Mouse (Mus musculus) limb, embryonic 11.5 days (tissue): ENCODE data around the gene Olfr692. TPM values are rescaled to one million over a fixed set of nuclear protein-coding genes. Genes with fewer than 3 reads are reported as not detected.
"Not testable (repeated sequence)": the region's sequence is repeated elsewhere in the genome, so short reads cannot be mapped to it uniquely, and the experiment has no call there.

Source experiments
- ATAC-seq: fragments of 200-750 bp; cut with Nextera tagmentation; 2 replicates; pipeline ENCODE4 v1.8.0; 2017; ENCODE audit warnings: low read depth; ENCODE audit not compliant: insufficient number of reproducible peaks, low FRiP score, low TSS enrichment
- DNase-seq: peaks from one replicate; pipeline ENCODE4 v3.0.0-alpha.2; 2015; ENCODE audit warnings: low spot score
- H3K27ac ChIP-seq: fragments of 300-500 bp; sonication (generic); replicated peaks from 2 replicates; pipeline ENCODE4 v1.5.1; 2014; ENCODE audit warnings: low read depth, mild to moderate bottlenecking, low read length
- H3K27me3 ChIP-seq: fragments of 300-500 bp; sonication (generic); 2 replicates; pipeline ENCODE4 v1.6.1; 2014; ENCODE audit warnings: mild to moderate bottlenecking, low read length, mixed read lengths; ENCODE audit not compliant: control insufficient read depth, insufficient read depth
- H3K36me3 ChIP-seq: fragments of 300-500 bp; sonication (generic); 2 replicates; pipeline ENCODE4 v1.6.1; 2014; ENCODE audit warnings: mild to moderate bottlenecking, low read length, moderate library complexity, mixed read lengths; ENCODE audit not compliant: control insufficient read depth, insufficient read depth
- H3K4me1 ChIP-seq: fragments of 300-500 bp; sonication (generic); 2 replicates; pipeline ENCODE4 v1.6.1; 2014; ENCODE audit warnings: low read length, mixed read lengths; ENCODE audit not compliant: control insufficient read depth, insufficient read depth
- H3K4me2 ChIP-seq: fragments of 300-500 bp; sonication (generic); 2 replicates; pipeline ENCODE4 v1.6.1; 2014; ENCODE audit warnings: low read depth, mild to moderate bottlenecking, moderate library complexity; ENCODE audit not compliant: severe bottlenecking
- H3K4me3 ChIP-seq: fragments of 300-500 bp; sonication (generic); 2 replicates; pipeline ENCODE4 v1.5.1; 2014; ENCODE audit warnings: low read depth, low read length
- H3K9ac ChIP-seq: fragments of 300-500 bp; sonication (generic); 2 replicates; pipeline ENCODE4 v1.6.1; 2014; ENCODE audit warnings: mild to moderate bottlenecking, low read length
- H3K9me3 ChIP-seq: fragments of 300-500 bp; sonication (generic); 2 replicates; pipeline ENCODE4 v1.6.1; 2016; ENCODE audit warnings: low read length; ENCODE audit not compliant: control insufficient read depth
- WGBS: fragments of 180-500 bp; shearing (Covaris S2); extraction: QIAGEN DNeasy Blood & Tissue Kit; methylation state at CpG from one replicate; pipeline ENCODE4 v1.1.7; 2014; 5-methylcytosine and 5-hydroxymethylcytosine counted together
- polyA plus RNA-seq: library from polyadenylated mRNA; unstranded; fragments of >200 nt; fragmentation: Nextera tagmentation; extraction: Ambion mirVana; gene quantifications from 2 replicates; pipeline ENCODE4 v1.2.1, GENCODE M21; 2014

Gene Olfr692
- polyA plus RNA-seq, 1 experiment from 2014 or later = not detected

- H3K4me3 ChIP-seq = no peak overlapping the region
- no peaks in the 10 kb centered on the region for H3K27me3 ChIP-seq
- no peak overlapping the region for H3K9ac ChIP-seq
- DNase-seq (no peak), ATAC-seq (no peak)
- no peak overlapping the region for H3K27ac ChIP-seq
- H3K9me3 ChIP-seq = no peaks in the 10 kb centered on the region
- no peak overlapping the region for H3K4me2 ChIP-seq
- H3K36me3 ChIP-seq = no peaks in the 10 kb centered on the region
- H3K4me1 ChIP-seq = no peaks in the 10 kb centered on the region
Measured at GRCm38 (mm10) chr7:105395131-105395820, 27.2 kb downstream of the Olfr692 start.

DNA sequence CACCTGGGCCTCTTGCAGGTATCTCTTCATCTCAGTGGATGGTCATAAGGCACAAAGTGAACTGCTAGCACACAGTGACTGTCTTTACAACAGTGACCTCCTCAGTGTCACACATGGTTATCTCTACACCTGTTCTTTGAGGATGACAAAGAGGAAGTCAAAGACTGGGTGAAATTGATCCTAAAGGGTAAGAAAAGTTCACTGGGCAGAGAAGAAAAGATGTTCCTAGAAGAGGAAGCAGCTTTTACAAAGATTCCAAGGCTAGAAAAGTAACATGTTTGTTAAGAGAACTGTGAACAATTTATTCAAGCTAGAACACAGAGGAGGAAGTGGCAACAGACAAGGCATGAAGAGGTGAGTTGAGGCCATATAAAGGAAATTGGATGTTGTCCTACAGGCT is 28.1 kb downstream of the Olfr692 start:
- Histone ChIP-seq H3K9me3 (no peaks in the 10 kb centered on the region), H3K4me3 (no peak overlapping the region), H3K27me3 (no peaks in the 10 kb centered on the region), H3K36me3 (no peaks in the 10 kb centered on the region), H3K9ac (no peak overlapping the region), H3K27ac (no peak overlapping the region), H3K4me1 (no peaks in the 10 kb centered on the region), H3K4me2 (no peak overlapping the region)
- no peak for DNase-seq
- no peak for ATAC-seq

- H3K4me1 ChIP-seq = no peaks in the 10 kb centered on the region
- peak overlapping the region; percentile 78 for H3K9ac ChIP-seq
- no peaks in the 10 kb centered on the region for H3K9me3 ChIP-seq
- peak overlapping the region; percentile 81 for H3K4me3 ChIP-seq
- ATAC-seq (peak; percentile 55), DNase-seq (no peak)
- no peak overlapping the region for H3K27ac ChIP-seq
- peak overlapping the region; percentile 72 for H3K4me2 ChIP-seq
- no peaks in the 10 kb centered on the region for H3K27me3 ChIP-seq
- 1% methylated on average over 25 of the region's 25 CpGs for WGBS
- no peaks in the 10 kb centered on the region for H3K36me3 ChIP-seq
Measured at GRCm38 (mm10) chr7:105399058-105399934, 31.3 kb downstream of the Olfr692 start.

- ATAC-seq (peak; percentile 99), DNase-seq (peak; percentile 100)
- Histone ChIP-seq H3K9me3 (no peaks in the 10 kb centered on the region), H3K4me3 (peak within 1 kb of the TSS; percentile 81), H3K4me2 (peak within 1 kb of the TSS; percentile 72), H3K27me3 (no peaks in the 10 kb centered on the region), H3K4me1 (no peaks in the 10 kb centered on the region), H3K27ac (no peak within 1 kb of the TSS), H3K36me3 (no peaks in the 10 kb centered on the region), H3K9ac (peak within 1 kb of the TSS; percentile 78)
- WGBS = under 1% methylated on average over 50 of the region's 55 CpGs
Measured at GRCm38 (mm10) chr7:105399935-105400624, 32.0 kb downstream of the Olfr692 start, which contains the start of gene Fam160a2. Gene Fam160a2, minus strand, starts transcription at chr7:105400054.

DNA sequence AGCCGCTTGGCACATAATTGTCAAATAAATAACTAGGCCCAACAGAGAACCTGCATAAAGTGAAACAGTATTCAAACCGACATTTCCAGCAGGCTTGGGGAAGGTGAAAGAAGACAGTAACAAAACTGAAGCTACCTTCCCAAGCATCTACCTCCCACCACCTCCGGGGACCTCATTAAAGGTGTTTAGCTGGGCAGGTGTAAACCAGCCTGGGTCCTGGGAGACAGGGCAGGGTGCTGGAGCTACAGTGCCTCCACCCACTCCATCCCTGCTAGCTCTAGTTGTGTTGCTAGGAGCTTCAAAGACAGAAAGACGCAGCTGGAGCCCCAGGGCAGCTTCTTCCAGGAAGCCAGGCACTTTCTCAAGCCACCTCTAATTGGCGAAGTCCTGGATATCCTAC is 36.2 kb downstream of the Olfr692 start, which contains the start of gene Cnga4:
TSS of gene Cnga4 (plus strand) at position 301 of the 400 bp plus-strand sequence.
- Histone ChIP-seq H3K27ac (no peak within 1 kb of the TSS), H3K4me2 (no peak within 1 kb of the TSS), H3K36me3 (no peaks in the 10 kb centered on the region), H3K9ac (no peak within 1 kb of the TSS), H3K9me3 (no peaks in the 10 kb centered on the region), H3K27me3 (no peaks in the 10 kb centered on the region), H3K4me3 (no peak within 1 kb of the TSS), H3K4me1 (no peaks in the 10 kb centered on the region)
- DNase-seq = no peak
- ATAC-seq = no peak
- WGBS = 56% methylated on average over 5 of the region's 5 CpGs

- no peak overlapping the region for H3K9ac ChIP-seq
- no peak overlapping the region for H3K4me3 ChIP-seq
- H3K4me1 ChIP-seq = no peaks in the 10 kb centered on the region
- 88% methylated on average over 1 of the region's 1 CpGs for WGBS
- no peaks in the 10 kb centered on the region for H3K27me3 ChIP-seq
- no peak overlapping the region for H3K27ac ChIP-seq
- H3K4me2 ChIP-seq = no peak overlapping the region
- ATAC-seq = no peak
- no peaks in the 10 kb centered on the region for H3K36me3 ChIP-seq
- H3K9me3 ChIP-seq = no peaks in the 10 kb centered on the region
- DNase-seq = no peak
Measured at GRCm38 (mm10) chr7:105406322-105406721, 38.3 kb downstream of the Olfr692 start.

GRCm38 (mm10) chr7:105411874-105412632 is 44.0 kb downstream of the Olfr692 start:
- H3K4me2 ChIP-seq, H3K36me3 ChIP-seq, H3K4me3 ChIP-seq, H3K9me3 ChIP-seq, H3K9ac ChIP-seq, H3K27me3 ChIP-seq, H3K27ac ChIP-seq, ATAC-seq, H3K4me1 ChIP-seq: not testable (repeated sequence)
- WGBS = 61% methylated on average over 8 of the region's 8 CpGs
- DNase-seq = peak; percentile 83

DNA sequence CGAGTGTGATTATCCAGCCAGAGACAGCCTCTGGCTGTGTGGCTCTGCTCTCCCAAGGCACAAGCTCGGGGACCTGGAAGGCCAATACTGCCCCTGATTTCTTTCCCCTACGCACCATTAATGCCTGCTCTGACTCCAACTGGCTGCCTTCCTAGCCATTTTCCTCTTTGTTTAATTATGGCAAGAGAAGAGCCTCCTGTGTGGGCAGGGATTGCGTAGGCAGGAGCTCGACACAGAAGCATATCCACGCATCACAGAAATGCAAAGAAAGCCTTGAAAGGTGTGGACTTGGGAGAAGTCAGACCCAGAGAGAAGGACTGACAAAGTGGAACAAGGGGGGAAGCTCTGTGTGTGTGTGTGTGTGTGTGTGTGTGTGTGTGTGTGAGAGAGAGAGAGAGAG is 46.4 kb downstream of the Olfr692 start:
- WGBS = 60% methylated on average over 6 of the region's 6 CpGs
- no peak overlapping the region for H3K4me2 ChIP-seq

More for the DNA sequence above, 46.4 kb downstream of the Olfr692 start:
- Histone ChIP-seq H3K9me3 (no peaks in the 10 kb centered on the region), H3K9ac (no peak overlapping the region), H3K27ac (no peak overlapping the region), H3K27me3 (no peaks in the 10 kb centered on the region), H3K4me1 (no peaks in the 10 kb centered on the region), H3K4me3 (no peak overlapping the region), H3K36me3 (no peaks in the 10 kb centered on the region)
- no peak for DNase-seq
- no peak for ATAC-seq
